Mouse (Mus musculus) neural tube, embryonic 11.5 days (tissue): ENCODE data around the gene Treh. TPM values are rescaled to one million over a fixed set of nuclear protein-coding genes. Genes with fewer than 3 reads are reported as not detected.

Source experiments
- ATAC-seq: fragments of 200-750 bp; cut with Nextera tagmentation; 2 replicates; pipeline ENCODE4 v1.8.0; 2017; ENCODE audit warnings: moderate number of reproducible peaks, mild to moderate bottlenecking, moderate TSS enrichment, moderate library complexity; ENCODE audit not compliant: insufficient read depth, low FRiP score, low TSS enrichment
- DNase-seq: peaks from one replicate; pipeline ENCODE4 v3.0.0-alpha.2; 2015; ENCODE audit warnings: low spot score
- H3K27ac ChIP-seq: fragments of 300-500 bp; sonication (generic); 2 replicates; pipeline ENCODE4 v1.5.1; 2014; ENCODE audit warnings: low read depth, mild to moderate bottlenecking, low read length
- H3K27me3 ChIP-seq: fragments of 300-500 bp; sonication (generic); 2 replicates; pipeline ENCODE4 v1.6.1; 2014; ENCODE audit warnings: mild to moderate bottlenecking, low read length, mixed read lengths; ENCODE audit not compliant: control insufficient read depth, insufficient read depth
- H3K36me3 ChIP-seq: fragments of 300-500 bp; sonication (generic); 2 replicates; pipeline ENCODE4 v1.6.1; 2014; ENCODE audit warnings: mild to moderate bottlenecking, low read length, moderate library complexity, mixed read lengths; ENCODE audit not compliant: control insufficient read depth, insufficient read depth
- H3K4me1 ChIP-seq: fragments of 300-500 bp; sonication (generic); 2 replicates; pipeline ENCODE4 v1.6.1; 2014; ENCODE audit warnings: low read length, mixed read lengths; ENCODE audit not compliant: control insufficient read depth, insufficient read depth
- H3K4me2 ChIP-seq: fragments of 300-500 bp; sonication (generic); 2 replicates; pipeline ENCODE4 v1.6.1; 2014; ENCODE audit warnings: low read depth, mild to moderate bottlenecking, moderate library complexity
- H3K4me3 ChIP-seq: fragments of 300-500 bp; sonication (generic); 2 replicates; pipeline ENCODE4 v1.5.1; 2014; ENCODE audit warnings: low read depth, low read length
- H3K9ac ChIP-seq: fragments of 300-500 bp; sonication (generic); 2 replicates; pipeline ENCODE4 v1.6.1; 2014; ENCODE audit warnings: mild to moderate bottlenecking, low read length
- H3K9me3 ChIP-seq: fragments of 300-500 bp; sonication (generic); 2 replicates; pipeline ENCODE4 v1.6.1; 2016; ENCODE audit warnings: low read length; ENCODE audit not compliant: control insufficient read depth
- WGBS: fragments of 180-500 bp; shearing (Covaris S2); extraction: QIAGEN DNeasy Blood & Tissue Kit; methylation state at CpG from one replicate; pipeline ENCODE4 v1.1.7; 2014; 5-methylcytosine and 5-hydroxymethylcytosine counted together
- polyA plus RNA-seq: library from polyadenylated mRNA; unstranded; fragments of >200 nt; fragmentation: Nextera tagmentation; extraction: Ambion mirVana; gene quantifications from 2 replicates; pipeline ENCODE4 v1.2.1, GENCODE M21; 2014

Gene Treh
- polyA plus RNA-seq, 1 experiment from 2014 or later = not detected

DNA sequence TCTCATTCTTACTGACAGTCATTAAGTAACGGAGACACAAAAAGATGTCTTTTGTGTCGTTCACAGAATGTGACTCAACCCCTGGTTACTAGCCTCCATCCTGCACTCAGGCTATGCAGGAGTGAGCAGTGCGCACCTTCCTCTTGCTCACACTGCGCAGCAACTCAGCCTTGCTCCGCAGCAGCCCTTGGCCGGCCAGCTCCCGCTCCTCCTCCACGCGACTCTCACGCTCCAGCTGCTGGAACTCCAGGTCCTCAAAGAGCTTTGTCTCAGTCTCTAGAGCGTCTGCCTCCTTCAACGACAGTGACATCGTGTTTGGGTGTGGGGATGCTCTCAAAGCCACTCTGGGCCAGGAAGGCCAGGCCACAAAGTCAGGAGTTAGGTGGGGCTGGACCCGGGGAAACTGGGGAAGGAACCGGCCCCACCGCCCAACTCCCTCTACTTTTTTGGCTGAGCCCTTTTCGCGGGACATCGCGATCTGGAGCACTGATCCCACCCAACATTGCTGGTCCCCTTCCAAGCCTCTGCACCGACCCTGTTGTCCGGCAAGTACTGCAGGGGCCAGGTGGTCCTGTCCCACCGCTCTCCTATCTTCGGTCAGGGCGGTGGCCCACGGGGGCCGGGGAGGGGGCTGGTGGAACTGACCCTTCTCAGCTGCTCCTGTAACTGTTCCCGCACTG lies 34.9 kb downstream of the Treh start:
- H3K27ac ChIP-seq = no peak overlapping the region

DNA sequence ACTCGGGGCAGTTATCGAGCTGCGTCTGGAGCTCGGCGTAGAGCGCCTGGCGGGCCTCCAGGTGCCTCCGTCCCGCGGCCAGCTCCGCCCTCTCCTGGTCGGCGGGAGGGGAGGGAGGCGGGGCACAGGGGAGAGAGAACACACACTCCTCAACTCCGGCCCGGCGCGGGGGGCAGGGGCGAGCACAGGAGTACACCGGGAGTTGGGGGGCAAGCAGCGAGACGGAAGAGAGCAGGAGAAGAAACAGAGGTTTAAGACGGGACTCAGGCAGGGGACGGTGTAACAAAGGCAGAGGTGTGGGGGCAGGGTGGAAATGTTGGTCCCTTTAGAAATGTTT lies 35.4 kb downstream of the Treh start:
- peak overlapping the region; percentile 14 for H3K4me3 ChIP-seq
- H3K27ac ChIP-seq = no peak overlapping the region
- H3K4me2 ChIP-seq = peak overlapping the region; percentile 40
- WGBS = 3% methylated on average over 24 of the region's 24 CpGs
- ATAC-seq (peak; percentile 58), DNase-seq (peak; percentile 64)
- no peaks in the 10 kb centered on the region for H3K27me3 ChIP-seq
- no peaks in the 10 kb centered on the region for H3K9me3 ChIP-seq
- H3K9ac ChIP-seq = peak overlapping the region; percentile 39
- peaks cover 11% of the 10 kb centered on the region for H3K36me3 ChIP-seq
- peaks cover 16% of the 10 kb centered on the region for H3K4me1 ChIP-seq

More for the DNA sequence above, 34.9 kb downstream of the Treh start:
- Histone ChIP-seq H3K4me3 (peak overlapping the region; percentile 14), H3K9ac (peak overlapping the region; percentile 39), H3K9me3 (no peaks in the 10 kb centered on the region), H3K36me3 (peaks cover 11% of the 10 kb centered on the region), H3K27me3 (no peaks in the 10 kb centered on the region), H3K4me2 (peak overlapping the region; percentile 40), H3K4me1 (peaks cover 16% of the 10 kb centered on the region)
- ATAC-seq = no peak
- DNase-seq = no peak
- 19% methylated on average over 28 of the region's 28 CpGs for WGBS

DNA sequence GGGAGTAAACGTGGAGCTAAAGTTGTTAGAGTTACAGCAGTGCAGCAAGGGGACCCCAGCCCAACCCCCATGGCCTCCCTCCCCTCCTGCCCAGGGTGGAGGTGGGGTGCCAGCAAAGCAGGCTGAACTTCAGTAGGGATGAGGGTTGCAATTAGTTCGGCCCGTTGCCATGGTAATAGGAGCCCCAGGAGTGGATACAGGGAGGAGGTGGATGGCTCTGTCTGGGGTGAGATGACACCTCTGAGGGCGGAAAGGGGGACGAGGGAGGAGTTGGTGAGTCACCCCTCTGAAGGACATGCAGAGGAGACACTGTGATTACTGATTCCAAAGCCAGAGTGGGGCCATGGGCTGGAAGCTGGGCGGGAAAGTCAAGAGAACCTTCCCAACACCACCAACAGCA lies 35.9 kb downstream of the Treh start:
- WGBS = 19% methylated on average over 6 of the region's 6 CpGs
- Histone ChIP-seq H3K36me3 (peaks cover 11% of the 10 kb centered on the region), H3K27ac (no peak overlapping the region), H3K4me2 (peak overlapping the region; percentile 40), H3K9me3 (no peaks in the 10 kb centered on the region), H3K27me3 (no peaks in the 10 kb centered on the region), H3K9ac (no peak overlapping the region; the same call in 1 of the 2 replicates), H3K4me3 (no peak overlapping the region; the same call in 1 of the 2 replicates), H3K4me1 (peaks cover 16% of the 10 kb centered on the region)
- no peak for ATAC-seq
- no peak for DNase-seq

DNA sequence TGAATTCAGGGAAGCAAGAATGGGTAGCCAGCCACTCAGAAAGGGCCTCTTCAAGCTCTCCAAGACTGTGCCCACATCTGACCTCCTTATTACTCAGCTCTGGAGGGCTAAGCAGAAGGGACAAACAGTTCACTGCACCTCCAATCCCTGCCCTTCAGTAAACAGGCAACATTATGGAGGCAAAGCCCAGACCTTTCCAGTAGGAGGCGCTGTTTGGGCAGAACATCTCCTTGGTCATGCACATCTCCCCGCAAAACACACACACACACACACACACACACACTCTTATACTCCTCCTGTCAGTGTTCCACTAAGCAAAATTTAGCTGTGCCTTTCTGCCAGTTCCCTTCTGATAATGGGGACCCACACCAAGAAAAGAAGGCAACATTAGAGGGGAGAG lies 36.6 kb downstream of the Treh start:
- H3K27ac ChIP-seq = no peak overlapping the region
- no peaks in the 10 kb centered on the region for H3K27me3 ChIP-seq
- no peaks in the 10 kb centered on the region for H3K9me3 ChIP-seq
- DNase-seq (peak; percentile 41), ATAC-seq (no peak)
- H3K4me2 ChIP-seq = no peak overlapping the region
- no peak overlapping the region for H3K9ac ChIP-seq
- H3K4me1 ChIP-seq = peaks cover 16% of the 10 kb centered on the region
- H3K36me3 ChIP-seq = peaks cover 11% of the 10 kb centered on the region
- 52% methylated on average over 2 of the region's 2 CpGs for WGBS
- no peak overlapping the region for H3K4me3 ChIP-seq

DNA sequence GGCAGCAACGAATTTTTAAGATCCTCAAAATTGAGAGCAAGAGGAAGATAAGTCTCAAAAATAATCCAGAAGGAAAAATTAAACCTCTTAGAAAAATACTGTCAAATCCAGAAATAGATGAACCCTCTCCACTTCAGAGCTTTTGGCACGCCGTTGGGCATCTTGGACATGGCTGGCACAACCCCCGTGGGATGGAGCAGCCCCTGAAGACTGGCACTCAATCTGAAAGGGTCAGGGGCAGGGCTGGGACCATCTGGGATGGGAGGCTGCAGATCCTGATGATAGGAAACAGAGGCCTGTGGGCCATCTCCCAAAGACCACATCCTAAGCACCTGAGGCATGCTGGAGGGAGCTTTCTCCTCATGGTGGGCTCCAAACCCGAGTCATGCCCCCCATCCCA lies 37.2 kb downstream of the Treh start:
- H3K4me1 ChIP-seq = peaks cover 16% of the 10 kb centered on the region
- no peak overlapping the region for H3K9ac ChIP-seq
- WGBS = 88% methylated on average over 5 of the region's 5 CpGs
- no peak overlapping the region for H3K4me2 ChIP-seq
- no peaks in the 10 kb centered on the region for H3K9me3 ChIP-seq
- H3K27ac ChIP-seq = no peak overlapping the region
- ATAC-seq (no peak), DNase-seq (no peak)
- H3K36me3 ChIP-seq = peaks cover 13% of the 10 kb centered on the region
- no peaks in the 10 kb centered on the region for H3K27me3 ChIP-seq
- no peak overlapping the region for H3K4me3 ChIP-seq

DNA sequence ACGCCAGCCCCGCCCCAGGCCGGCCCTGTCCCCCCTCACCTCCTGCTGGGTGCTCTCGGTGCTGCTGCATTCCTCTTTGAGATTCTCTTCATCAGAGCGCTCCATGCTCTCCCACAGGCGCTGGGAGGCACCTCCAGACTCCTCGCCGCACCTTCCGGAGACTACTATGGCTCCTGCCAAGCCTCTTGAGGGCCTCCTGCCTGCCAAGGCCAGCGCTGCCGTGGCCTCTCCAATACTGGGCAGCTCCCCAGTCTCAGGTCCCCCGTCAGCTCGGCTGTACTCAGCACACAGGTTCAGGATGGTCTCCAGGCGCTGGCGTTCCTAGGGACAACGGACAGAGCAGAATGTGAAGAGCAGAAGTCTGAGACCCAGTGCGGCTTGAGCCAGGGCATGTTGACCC lies 38.6 kb downstream of the Treh start:
- no peaks in the 10 kb centered on the region for H3K9me3 ChIP-seq
- no peak overlapping the region for H3K27ac ChIP-seq
- no peak for DNase-seq
- WGBS = 62% methylated on average over 17 of the region's 17 CpGs
- no peak overlapping the region for H3K9ac ChIP-seq
- H3K36me3 ChIP-seq = peaks cover 21% of the 10 kb centered on the region
- no peak overlapping the region for H3K4me2 ChIP-seq
- H3K27me3 ChIP-seq = no peaks in the 10 kb centered on the region
- H3K4me1 ChIP-seq = peaks cover 16% of the 10 kb centered on the region
- ATAC-seq = no peak
- no peak overlapping the region for H3K4me3 ChIP-seq

DNA sequence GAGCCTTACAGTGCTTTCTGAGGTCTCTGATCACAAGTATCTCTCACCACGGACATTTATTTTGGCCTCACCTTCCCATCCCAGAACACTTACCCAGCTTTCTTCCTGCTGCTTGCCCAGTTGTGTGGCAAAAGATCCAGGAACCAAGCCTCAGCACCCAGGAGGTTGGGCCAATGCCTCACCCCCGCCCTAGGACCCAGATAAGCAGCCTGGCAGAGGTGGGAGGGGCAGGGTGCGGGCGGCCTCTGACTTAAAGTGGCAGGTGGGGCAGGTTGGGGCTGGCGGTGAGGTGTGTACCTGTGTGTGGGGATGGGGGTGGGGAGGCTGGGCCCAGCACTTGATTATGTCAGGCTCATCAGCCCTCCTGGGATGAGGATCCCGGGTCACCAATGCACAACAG lies 40.0 kb downstream of the Treh start:
- no peak overlapping the region for H3K4me3 ChIP-seq
- no peak overlapping the region for H3K4me2 ChIP-seq
- H3K4me1 ChIP-seq = peaks cover 12% of the 10 kb centered on the region
- ATAC-seq (no peak), DNase-seq (no peak)
- no peak overlapping the region for H3K27ac ChIP-seq
- WGBS = 90% methylated on average over 6 of the region's 6 CpGs
- H3K9ac ChIP-seq = no peak overlapping the region
- H3K27me3 ChIP-seq = no peaks in the 10 kb centered on the region
- H3K9me3 ChIP-seq = no peaks in the 10 kb centered on the region
- H3K36me3 ChIP-seq = peaks cover 24% of the 10 kb centered on the region

DNA sequence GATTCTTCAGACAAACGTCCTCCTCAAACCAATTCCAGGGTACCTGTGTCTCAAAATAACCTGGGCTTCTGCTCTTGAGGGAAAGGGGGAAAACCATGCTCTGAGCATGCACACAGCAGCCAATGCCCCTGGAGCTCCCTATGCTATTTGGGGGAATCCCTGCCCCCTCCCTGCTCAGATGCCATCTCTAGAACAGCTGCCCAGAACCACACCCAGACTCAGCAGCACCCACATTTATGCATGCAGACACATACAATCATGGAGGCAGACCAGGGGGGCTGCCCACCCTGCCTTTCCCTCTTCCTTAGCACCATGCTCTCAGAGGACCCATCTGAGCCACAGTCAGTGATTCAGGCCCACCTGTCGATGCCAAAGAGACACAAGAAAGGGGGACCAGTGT lies 40.5 kb downstream of the Treh start:
- Histone ChIP-seq H3K4me1 (peaks cover 7% of the 10 kb centered on the region), H3K9me3 (no peaks in the 10 kb centered on the region), H3K27me3 (no peaks in the 10 kb centered on the region), H3K27ac (no peak overlapping the region), H3K9ac (no peak overlapping the region), H3K4me2 (no peak overlapping the region), H3K4me3 (no peak overlapping the region), H3K36me3 (peaks cover 24% of the 10 kb centered on the region)
- DNase-seq (no peak), ATAC-seq (no peak)
- WGBS = 73% methylated on average over 2 of the region's 2 CpGs

DNA sequence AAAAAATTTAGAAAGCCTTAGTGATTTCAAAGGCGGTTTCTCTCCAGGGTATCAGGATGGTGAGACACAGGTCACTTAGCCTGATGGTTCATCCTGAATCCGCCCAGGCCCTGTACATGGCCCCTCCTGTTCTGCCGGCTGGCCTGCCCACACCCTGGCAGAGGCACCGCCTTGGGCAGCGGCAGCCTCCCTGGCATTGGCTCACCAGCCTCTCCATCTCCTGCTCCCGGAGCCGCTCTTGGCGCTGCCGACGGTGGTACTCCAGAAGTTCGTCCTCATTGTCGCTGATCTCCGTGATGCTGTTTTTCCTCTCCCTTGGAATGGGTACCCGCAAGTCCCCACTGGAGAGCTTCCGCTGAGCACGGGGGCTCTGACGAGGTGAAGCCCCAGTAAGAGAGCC lies 42.1 kb downstream of the Treh start:
- no peak overlapping the region for H3K4me3 ChIP-seq
- H3K9me3 ChIP-seq = no peaks in the 10 kb centered on the region
- peaks cover 7% of the 10 kb centered on the region for H3K4me1 ChIP-seq
- WGBS = 91% methylated on average over 17 of the region's 17 CpGs
- ATAC-seq = no peak
- H3K27ac ChIP-seq = no peak overlapping the region
- H3K4me2 ChIP-seq = no peak overlapping the region
- H3K36me3 ChIP-seq = peaks cover 22% of the 10 kb centered on the region
- DNase-seq = no peak
- H3K9ac ChIP-seq = no peak overlapping the region
- H3K27me3 ChIP-seq = no peaks in the 10 kb centered on the region
